In genomic region chrX:161051639-161052038, GRCm38 (mm10) we compare ENCODE assay signal across 21 mouse cellular contexts.
"Had no signal": no experiment of that assay in that cellular context is flagged by ENCODE, and none has a peak within 500 bp of the region (broad histone marks: within the 10 kb centered on the region; RNA-seq: fewer than 3 reads in every experiment).

No protein-coding gene starts in this region.

- H3K27me3 ChIP-seq: heart, embryonic 12.5 days; intestine, embryonic 15.5 days; limb, embryonic 15.5 days had no signal

- H3K4me3 ChIP-seq: gastrocnemius, adult 2 months; heart, embryonic 12.5 days; hindbrain, embryonic 10.5 days; hindbrain, embryonic 12.5 days; intestine, embryonic 15.5 days; limb, embryonic 13.5 days; limb, embryonic 15.5 days; liver, embryonic 12.5 days had no signal

- H3K27ac ChIP-seq: gastrocnemius, adult 2 months; hindbrain, embryonic 10.5 days; hindbrain, embryonic 12.5 days; hindbrain, embryonic 14.5 days; intestine, embryonic 15.5 days; limb, embryonic 13.5 days; limb, embryonic 15.5 days; liver, embryonic 12.5 days; liver, embryonic 14.5 days had no signal

- H3K4me1 ChIP-seq: heart, embryonic 12.5 days; hindbrain, embryonic 10.5 days; hindbrain, embryonic 12.5 days; intestine, embryonic 15.5 days; limb, embryonic 13.5 days; limb, embryonic 15.5 days; liver, embryonic 12.5 days had no signal

- H3K9ac ChIP-seq: heart, embryonic 12.5 days; hindbrain, embryonic 12.5 days; hindbrain, embryonic 14.5 days; intestine, embryonic 15.5 days; limb, embryonic 13.5 days; limb, embryonic 15.5 days; liver, embryonic 12.5 days; liver, embryonic 14.5 days had no signal

- DNase-seq: gastrocnemius, adult 2 months; gastrocnemius, postnatal 10 days; gastrocnemius, postnatal 25 days; heart, adult 18-20 months; heart, postnatal 10 days; heart, postnatal 4 days; kidney, adult 18-20 months; kidney, postnatal 10 days; kidney, postnatal 25 days; kidney, postnatal 4 days; layer of hippocampus, adult 9-11 months; lung, adult 18-20 months had no signal

- H3K36me3 ChIP-seq: heart, embryonic 12.5 days; hindbrain, embryonic 10.5 days; hindbrain, embryonic 12.5 days; intestine, embryonic 15.5 days; limb, embryonic 13.5 days; limb, embryonic 15.5 days; liver, embryonic 12.5 days had no signal

- H3K9me3 ChIP-seq: heart, embryonic 12.5 days; hindbrain, embryonic 10.5 days; hindbrain, embryonic 12.5 days; intestine, embryonic 15.5 days; limb, embryonic 13.5 days; limb, embryonic 15.5 days; liver, embryonic 12.5 days had no signal
